Mouse (Mus musculus) CD4-positive naive resting alpha-beta T cell, adult 76 days (primary cell): ENCODE results near the gene Dph2. TPM values are rescaled to one million over a fixed set of nuclear protein-coding genes. Genes with fewer than 3 reads are reported as not detected.

Source experiments
- total RNA-seq: library from RNA; stranded (reverse); gene quantifications from one replicate; pipeline ENCODE4 v1.2.4, GENCODE M21; 2023

Gene Dph2
- 9.3 TPM for total RNA-seq

DNA sequence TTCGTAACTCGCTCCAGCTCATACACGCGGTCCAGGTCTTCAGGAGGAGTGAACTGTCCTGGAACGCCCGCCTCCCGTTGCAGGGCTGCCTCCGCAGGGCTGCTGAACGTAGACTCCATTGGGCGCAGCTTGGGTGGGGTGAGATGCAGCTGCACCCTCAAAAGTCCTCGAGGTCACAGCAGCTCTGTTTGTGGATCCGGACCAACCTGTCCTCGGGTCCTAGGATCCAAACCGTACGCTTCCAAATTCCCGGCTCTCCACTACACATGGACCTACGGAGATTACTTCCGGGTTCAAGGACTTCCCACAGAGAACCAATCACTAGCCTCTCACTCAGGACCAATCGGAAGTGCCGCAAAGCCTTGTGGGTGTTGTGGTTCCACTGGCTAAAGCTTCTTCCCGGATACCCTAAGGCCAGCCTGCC is at the start of gene Dph2:
Gene Dph2 (minus strand): TSS at position 295 of the 424 bp plus-strand sequence.

GRCm38 (mm10) chr4:117929391-117929881 is 37.6 kb upstream of the Dph2 start, which contains the start of gene Artn:
TSS of gene Artn (minus strand) at chr4:117929763.

GRCm38 (mm10) chr4:117914591-117915442 is 23.0 kb upstream of the Dph2 start, which contains the start of gene Ipo13:
TSS of gene Ipo13 (minus strand) at chr4:117914999.

GRCm38 (mm10) chr4:117887133-117887532 is 4.7 kb downstream of the Dph2 start, which contains the start of gene Atp6v0b:
TSS of gene Atp6v0b (minus strand) at chr4:117887333.

GRCm38 (mm10) chr4:117882701-117883691 is 8.8 kb downstream of the Dph2 start, which contains the start of gene B4galt2:
TSS of gene B4galt2 (minus strand) at chr4:117883487.

DNA sequence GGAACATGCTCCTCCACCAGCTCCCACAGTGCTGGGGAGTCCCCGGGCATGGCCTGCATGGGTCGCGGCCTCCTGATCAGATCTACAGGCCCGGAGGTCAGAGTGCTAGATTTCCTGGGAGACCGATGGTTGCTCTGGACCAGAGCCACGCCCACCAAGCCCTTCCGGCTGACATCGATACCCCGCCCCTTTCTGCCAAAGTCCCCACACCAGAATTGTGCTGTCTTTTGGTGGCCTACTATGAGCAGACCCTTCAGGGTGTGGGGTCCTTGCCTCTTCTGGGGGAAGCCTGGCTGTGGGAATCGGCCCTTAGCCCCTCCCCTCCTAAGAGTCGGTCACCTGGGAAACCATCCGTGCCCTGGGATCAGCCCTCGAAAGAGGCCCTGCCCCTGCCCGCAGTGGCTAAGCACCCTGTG is 19.4 kb downstream of the Dph2 start, which contains the start of gene Ccdc24:
Gene Ccdc24 (minus strand): TSS at position 87 of the 416 bp plus-strand sequence.

Other genes starting within 250 kb of the Dph2 start
- gene Dmap1, start 209.8 kb downstream of the Dph2 start, total RNA-seq = 25.6 TPM
- gene Gm12845, start 167.6 kb downstream of the Dph2 start, total RNA-seq = not detected
- not detected for gene Klf17, start 126.4 kb downstream of the Dph2 start, total RNA-seq
- gene Slc6a9, start 57.5 kb downstream of the Dph2 start, total RNA-seq = 1.5 TPM
- not detected for gene Ccdc24, start 19.5 kb downstream of the Dph2 start, total RNA-seq
- not detected for gene B4galt2, start 8.5 kb downstream of the Dph2 start, total RNA-seq
- 76.9 TPM for gene Atp6v0b, start 4.7 kb downstream of the Dph2 start, total RNA-seq
- gene Ipo13, start 23.0 kb upstream of the Dph2 start, total RNA-seq = 43.5 TPM
- not detected for gene Artn, start 37.7 kb upstream of the Dph2 start, total RNA-seq
- gene St3gal3, start 242.9 kb upstream of the Dph2 start, total RNA-seq = 11.4 TPM